Mouse (Mus musculus) embryonic facial prominence, embryonic 12.5 days (tissue): ENCODE measurements around the gene Golm1. TPM values are rescaled to one million over a fixed set of nuclear protein-coding genes. Genes with fewer than 3 reads are reported as not detected.

Experiments used
- ATAC-seq: fragments of 200-750 bp; cut with Nextera tagmentation; 2 replicates; pipeline ENCODE4 v1.8.0; 2017; ENCODE audit not compliant: insufficient number of reproducible peaks, insufficient read depth, low FRiP score, low TSS enrichment
- H3K27ac ChIP-seq: fragments of 300-500 bp; sonication (generic); 2 replicates; pipeline ENCODE4 v1.5.1; 2016; ENCODE audit warnings: mild to moderate bottlenecking
- H3K27me3 ChIP-seq: fragments of 300-500 bp; sonication (generic); 2 replicates; pipeline ENCODE4 v1.6.1; 2016; ENCODE audit warnings: mild to moderate bottlenecking, moderate library complexity
- H3K36me3 ChIP-seq: fragments of 300-500 bp; sonication (generic); 2 replicates; pipeline ENCODE4 v1.6.1; 2016; ENCODE audit warnings: mild to moderate bottlenecking
- H3K4me1 ChIP-seq: fragments of 300-500 bp; sonication (generic); 2 replicates; pipeline ENCODE4 v1.6.1; 2016
- H3K4me2 ChIP-seq: fragments of 300-500 bp; sonication (generic); replicated peaks from 2 replicates; pipeline ENCODE4 v1.6.1; 2016; ENCODE audit warnings: mild to moderate bottlenecking, moderate library complexity
- H3K4me3 ChIP-seq: fragments of 300-500 bp; sonication (generic); 2 replicates; pipeline ENCODE4 v1.5.1; 2016; ENCODE audit warnings: mild to moderate bottlenecking
- H3K9ac ChIP-seq: fragments of 300-500 bp; sonication (generic); 2 replicates; pipeline ENCODE4 v1.6.1; 2016; ENCODE audit warnings: mild to moderate bottlenecking, moderate library complexity
- H3K9me3 ChIP-seq: fragments of 300-500 bp; sonication (generic); 2 replicates; pipeline ENCODE4 v1.6.1; 2016; ENCODE audit warnings: mild to moderate bottlenecking, moderate library complexity
- WGBS: fragments of 180-500 bp; shearing (Covaris S2); methylation state at CpG from one replicate; pipeline ENCODE4 v1.1.7; 2016; 5-methylcytosine and 5-hydroxymethylcytosine counted together
- polyA plus RNA-seq: library from polyadenylated mRNA; unstranded; fragments of >200 nt; fragmentation: Nextera tagmentation; extraction: Ambion mirVana; gene quantifications from 2 replicates; pipeline ENCODE4 v1.2.1, GENCODE M21; 2016

Gene Golm1
- polyA plus RNA-seq, 1 experiment from 2014 or later: 62.6 TPM

DNA sequence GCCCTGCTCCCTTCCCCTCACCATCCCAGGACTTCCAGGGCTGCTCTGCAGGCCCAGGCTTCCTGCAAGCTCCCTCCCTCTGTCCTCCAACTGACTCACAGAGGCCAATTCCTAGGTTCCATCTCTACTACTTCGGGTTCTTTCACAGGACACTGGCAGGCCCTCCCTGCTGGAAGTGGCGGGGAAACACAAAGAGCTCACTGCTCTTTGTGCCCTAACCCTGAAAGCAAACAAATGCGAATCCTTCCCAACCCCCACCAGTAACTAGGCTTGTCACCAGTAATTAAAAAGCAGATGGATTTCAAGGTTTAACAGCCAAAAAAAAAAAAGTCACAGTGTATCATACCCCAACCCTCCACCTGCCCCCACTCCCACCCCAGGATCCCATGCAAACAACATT is 1.4 kb downstream of the Golm1 start:
- H3K4me1 ChIP-seq: peaks cover 11% of the 10 kb centered on the region
- peak overlapping the region; percentile 65; the same call in 1 of the 2 replicates for H3K27ac ChIP-seq
- WGBS: 6% methylated on average over 3 of the region's 3 CpGs
- peak overlapping the region; percentile 73 for H3K4me2 ChIP-seq
- peak overlapping the region; percentile 38; the same call in 1 of the 2 replicates for H3K9ac ChIP-seq
- no peaks in the 10 kb centered on the region for H3K9me3 ChIP-seq
- no peaks in the 10 kb centered on the region for H3K27me3 ChIP-seq
- ATAC-seq: no peak
- peak overlapping the region; percentile 67 for H3K4me3 ChIP-seq
- no peaks in the 10 kb centered on the region for H3K36me3 ChIP-seq

DNA sequence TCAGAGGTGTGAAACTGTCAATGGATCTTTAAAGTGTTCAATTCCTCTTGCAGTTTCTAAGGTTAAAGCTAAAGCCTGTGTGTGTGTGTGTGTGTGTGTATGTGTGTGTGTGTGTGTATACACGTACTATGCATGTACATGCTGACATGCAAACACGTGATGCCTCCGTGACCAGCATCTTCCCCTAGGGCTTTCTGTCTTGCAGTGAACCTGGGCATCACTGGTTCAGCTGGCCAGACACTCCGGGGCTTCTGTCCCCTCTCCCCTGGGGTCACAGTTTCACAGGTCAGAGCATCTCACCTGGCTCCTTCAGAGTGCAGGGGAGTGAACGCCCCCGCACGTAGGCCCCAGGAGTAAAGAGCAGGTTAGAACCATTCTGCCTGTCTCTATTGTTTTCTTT is 2.0 kb downstream of the Golm1 start:
- Histone ChIP-seq H3K4me1 (peaks cover 11% of the 10 kb centered on the region), H3K36me3 (no peaks in the 10 kb centered on the region), H3K9me3 (no peaks in the 10 kb centered on the region), H3K4me3 (no peak overlapping the region), H3K4me2 (peak overlapping the region; percentile 73), H3K9ac (peak overlapping the region; percentile 34; the same call in 1 of the 2 replicates), H3K27ac (no peak overlapping the region), H3K27me3 (no peaks in the 10 kb centered on the region)
- ATAC-seq: no peak
- 35% methylated on average over 7 of the region's 7 CpGs for WGBS

DNA sequence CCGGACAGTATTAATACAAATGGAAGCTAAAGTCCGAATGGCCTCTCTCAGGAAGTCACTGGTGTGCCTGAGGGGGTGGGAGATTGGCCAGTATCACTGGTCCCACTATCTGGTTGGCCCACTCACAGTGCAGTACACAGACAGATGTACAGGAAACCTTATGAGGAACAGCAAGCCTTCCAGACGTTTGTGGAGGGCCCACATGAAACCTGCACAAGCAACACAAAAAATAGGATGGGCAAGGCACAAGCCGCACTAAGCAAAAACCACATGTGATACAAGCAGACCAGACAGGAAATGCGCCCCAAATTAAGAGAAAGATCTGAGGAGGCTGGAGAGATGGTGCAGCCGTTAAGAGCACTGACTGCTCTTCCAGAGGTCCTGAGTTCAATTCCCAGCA is 3.4 kb downstream of the Golm1 start:
- H3K4me2 ChIP-seq: no peak overlapping the region
- no peak overlapping the region for H3K27ac ChIP-seq
- no peaks in the 10 kb centered on the region for H3K27me3 ChIP-seq
- H3K4me1 ChIP-seq: peaks cover 14% of the 10 kb centered on the region
- no peak for ATAC-seq
- H3K4me3 ChIP-seq: no peak overlapping the region
- H3K9me3 ChIP-seq: no peaks in the 10 kb centered on the region
- H3K9ac ChIP-seq: no peak overlapping the region
- no peaks in the 10 kb centered on the region for H3K36me3 ChIP-seq
- WGBS: 60% methylated on average over 6 of the region's 6 CpGs

DNA sequence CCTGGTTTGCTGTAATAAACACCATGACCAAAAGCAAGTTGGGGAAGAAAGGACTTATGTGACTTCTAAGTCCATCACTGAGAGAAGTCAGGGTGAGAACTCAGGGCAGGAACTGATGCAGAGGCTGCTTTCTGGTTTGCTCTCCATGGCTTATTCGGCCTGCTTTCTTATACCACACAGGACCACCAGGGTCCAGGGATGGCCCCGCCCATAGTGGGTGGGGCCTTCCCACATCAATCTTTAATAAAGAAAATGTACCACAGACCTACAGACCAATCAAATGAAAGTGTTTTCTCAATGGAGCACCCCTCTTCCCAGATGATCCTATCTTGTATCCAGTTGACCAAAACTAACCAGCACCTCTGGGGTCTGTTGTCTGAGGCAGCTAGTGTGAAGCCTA is 4.1 kb downstream of the Golm1 start:
- H3K9ac ChIP-seq: no peak overlapping the region
- no peaks in the 10 kb centered on the region for H3K36me3 ChIP-seq
- WGBS: 70% methylated on average over 2 of the region's 2 CpGs
- no peak overlapping the region for H3K4me2 ChIP-seq
- H3K27ac ChIP-seq: no peak overlapping the region
- no peak overlapping the region for H3K4me3 ChIP-seq
- no peak for ATAC-seq
- H3K4me1 ChIP-seq: peaks cover 14% of the 10 kb centered on the region
- H3K9me3 ChIP-seq: no peaks in the 10 kb centered on the region
- no peaks in the 10 kb centered on the region for H3K27me3 ChIP-seq

DNA sequence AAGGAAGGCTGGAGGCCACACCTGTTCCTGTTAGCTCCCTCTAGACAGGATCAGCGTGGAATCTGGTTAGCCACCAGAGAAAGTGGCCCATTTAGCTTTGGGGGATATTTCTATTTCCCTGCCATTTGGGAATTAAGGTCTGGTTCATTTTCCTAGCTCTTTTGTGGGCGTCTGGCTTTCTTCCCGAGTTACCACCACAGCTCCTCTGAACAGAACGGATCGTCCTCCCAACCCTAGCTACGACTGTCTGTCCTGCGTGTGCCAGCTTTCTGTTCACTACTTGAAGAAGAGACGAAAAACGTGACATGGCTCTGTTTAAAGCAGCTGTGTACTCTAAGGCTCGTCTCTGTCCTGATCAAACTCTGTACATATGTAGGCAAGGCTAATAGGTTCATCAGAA is 5.7 kb downstream of the Golm1 start:
- Histone ChIP-seq H3K36me3 (peaks cover 5% of the 10 kb centered on the region), H3K9me3 (no peaks in the 10 kb centered on the region), H3K27me3 (no peaks in the 10 kb centered on the region), H3K27ac (no peak overlapping the region), H3K4me1 (peaks cover 14% of the 10 kb centered on the region), H3K9ac (no peak overlapping the region), H3K4me3 (no peak overlapping the region), H3K4me2 (no peak overlapping the region)
- 86% methylated on average over 10 of the region's 10 CpGs for WGBS
- ATAC-seq: no peak

DNA sequence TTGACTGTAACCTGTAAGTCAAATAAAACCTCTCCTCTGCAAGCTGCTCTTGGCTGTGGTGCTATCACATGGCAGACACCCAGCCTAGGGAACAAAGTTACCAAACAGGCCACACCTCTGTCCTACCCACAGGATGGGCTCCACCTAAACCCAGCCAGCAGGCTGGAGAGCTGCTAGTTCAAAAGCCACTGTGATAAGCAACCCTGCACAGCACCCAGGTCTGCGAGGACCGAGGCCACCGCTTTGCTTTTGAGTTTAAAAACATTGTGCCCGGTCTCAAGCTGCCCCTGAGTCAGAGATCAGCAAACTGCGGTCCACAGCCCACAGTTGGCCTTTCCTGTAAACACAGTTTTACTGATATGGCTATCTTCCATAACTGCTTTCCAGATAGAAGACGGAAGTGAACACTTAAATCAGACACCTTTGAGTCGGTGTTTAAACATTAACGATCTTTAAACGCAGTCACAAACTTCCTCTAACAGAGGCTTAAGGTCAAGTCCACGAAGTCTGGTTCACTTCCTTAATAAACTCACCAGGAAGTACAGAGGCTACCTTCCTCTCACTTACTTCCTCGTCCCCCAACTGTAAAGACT is 7.0 kb downstream of the Golm1 start:
- no peaks in the 10 kb centered on the region for H3K27me3 ChIP-seq
- H3K4me2 ChIP-seq: no peak overlapping the region
- no peak overlapping the region for H3K9ac ChIP-seq
- ATAC-seq: no peak
- H3K4me1 ChIP-seq: peaks cover 9% of the 10 kb centered on the region
- WGBS: 77% methylated on average over 11 of the region's 11 CpGs
- no peaks in the 10 kb centered on the region for H3K9me3 ChIP-seq
- H3K27ac ChIP-seq: peak overlapping the region; percentile 50
- peaks cover 18% of the 10 kb centered on the region for H3K36me3 ChIP-seq
- H3K4me3 ChIP-seq: no peak overlapping the region

DNA sequence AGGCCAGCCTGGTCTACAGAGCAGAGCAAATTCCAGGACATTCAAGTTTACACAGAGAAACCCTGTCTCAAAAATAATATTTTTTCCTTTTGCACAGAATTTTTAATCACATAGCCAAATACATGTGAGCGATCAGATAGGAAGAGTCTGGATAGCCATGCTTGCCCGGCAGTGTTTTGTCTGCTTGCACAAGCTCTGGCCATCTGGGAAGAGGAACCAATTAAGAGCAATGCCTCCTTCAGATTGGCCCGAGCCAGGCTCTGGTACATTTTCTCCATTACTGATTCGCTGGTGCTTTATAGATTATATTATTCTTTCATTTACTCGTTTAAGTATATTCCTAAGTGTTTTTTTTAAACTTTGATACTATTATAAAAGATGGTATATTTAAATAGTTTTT is 7.8 kb downstream of the Golm1 start:
- Histone ChIP-seq H3K4me3 (no peak overlapping the region), H3K4me2 (no peak overlapping the region), H3K36me3 (peaks cover 24% of the 10 kb centered on the region), H3K9me3 (no peaks in the 10 kb centered on the region), H3K4me1 (0 out of 2 replicates have a peak, but pooled peaks cover 3% of the 10 kb centered on the region), H3K27me3 (no peaks in the 10 kb centered on the region), H3K9ac (no peak overlapping the region), H3K27ac (no peak overlapping the region)
- ATAC-seq: no peak
- WGBS: 89% methylated on average over 5 of the region's 5 CpGs

DNA sequence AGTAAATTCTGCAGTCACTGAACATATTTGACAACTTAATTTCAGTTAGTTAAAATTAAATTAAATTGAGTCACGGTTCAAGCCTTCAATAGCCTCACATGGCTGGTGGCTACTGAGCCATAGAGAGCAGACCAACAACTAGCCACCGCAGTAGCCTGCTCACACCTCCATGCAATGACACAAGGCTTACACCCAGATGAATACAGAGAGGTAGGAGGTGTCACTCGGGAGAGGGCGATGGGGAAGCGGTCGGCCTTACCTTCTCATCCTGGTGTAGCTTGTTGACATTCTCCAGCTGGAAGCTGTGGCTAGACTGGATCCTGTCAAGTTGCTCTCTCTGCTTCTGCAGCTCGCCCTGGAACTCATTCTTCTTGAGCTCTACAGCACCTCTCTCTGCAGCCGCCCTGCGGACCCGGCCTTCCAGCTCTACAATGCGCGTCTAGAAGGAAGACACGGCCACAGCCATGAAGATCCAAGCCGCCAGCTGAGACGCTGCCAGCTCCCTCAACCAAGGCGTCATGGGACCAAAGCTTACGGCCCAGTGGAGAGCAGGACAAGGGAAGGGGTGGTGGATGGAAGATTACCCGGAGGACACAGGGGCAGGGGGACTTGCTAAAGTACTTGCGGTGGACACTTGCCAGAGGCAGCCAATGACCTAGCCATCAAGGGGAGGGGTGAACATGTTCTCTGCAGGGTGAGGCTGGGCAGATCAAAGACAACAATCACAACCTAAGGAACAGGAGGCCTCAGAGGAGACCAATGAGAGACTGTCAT is 11.5 kb downstream of the Golm1 start:
- peaks cover 43% of the 10 kb centered on the region for H3K36me3 ChIP-seq
- WGBS: 93% methylated on average over 19 of the region's 19 CpGs
- H3K4me3 ChIP-seq: no peak overlapping the region
- H3K27me3 ChIP-seq: no peaks in the 10 kb centered on the region
- no peak overlapping the region for H3K27ac ChIP-seq
- no peak overlapping the region for H3K9ac ChIP-seq
- H3K9me3 ChIP-seq: no peaks in the 10 kb centered on the region
- no peak overlapping the region for H3K4me2 ChIP-seq
- ATAC-seq: no peak
- H3K4me1 ChIP-seq: 0 out of 2 replicates have a peak, but pooled peaks cover 3% of the 10 kb centered on the region

DNA sequence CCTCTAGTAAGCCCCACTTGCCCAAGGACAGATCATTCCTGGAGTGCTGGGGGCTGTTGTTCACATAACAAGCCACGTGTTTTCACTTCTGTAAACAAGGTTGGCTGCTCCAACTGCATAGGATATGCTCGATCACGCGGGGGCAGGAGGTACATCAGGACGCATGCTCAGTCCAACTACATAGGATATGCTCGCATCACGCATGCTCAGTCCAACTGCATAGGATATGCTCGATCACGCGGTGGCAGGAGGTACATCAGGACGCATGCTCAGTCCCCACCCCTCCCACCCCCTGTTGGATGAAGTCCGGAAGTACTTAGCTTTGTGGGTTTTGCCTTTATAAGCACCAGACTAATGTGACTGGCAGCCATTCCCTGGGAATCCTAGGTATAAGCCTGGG is 13.6 kb downstream of the Golm1 start:
- no peak overlapping the region for H3K9ac ChIP-seq
- H3K36me3 ChIP-seq: peaks cover 51% of the 10 kb centered on the region
- H3K27me3 ChIP-seq: no peaks in the 10 kb centered on the region
- ATAC-seq: no peak
- 94% methylated on average over 12 of the region's 12 CpGs for WGBS
- no peak overlapping the region for H3K4me2 ChIP-seq
- H3K4me3 ChIP-seq: no peak overlapping the region
- H3K27ac ChIP-seq: no peak overlapping the region
- no peaks in the 10 kb centered on the region for H3K9me3 ChIP-seq
- H3K4me1 ChIP-seq: 0 out of 2 replicates have a peak, but pooled peaks cover under 1% of the 10 kb centered on the region

DNA sequence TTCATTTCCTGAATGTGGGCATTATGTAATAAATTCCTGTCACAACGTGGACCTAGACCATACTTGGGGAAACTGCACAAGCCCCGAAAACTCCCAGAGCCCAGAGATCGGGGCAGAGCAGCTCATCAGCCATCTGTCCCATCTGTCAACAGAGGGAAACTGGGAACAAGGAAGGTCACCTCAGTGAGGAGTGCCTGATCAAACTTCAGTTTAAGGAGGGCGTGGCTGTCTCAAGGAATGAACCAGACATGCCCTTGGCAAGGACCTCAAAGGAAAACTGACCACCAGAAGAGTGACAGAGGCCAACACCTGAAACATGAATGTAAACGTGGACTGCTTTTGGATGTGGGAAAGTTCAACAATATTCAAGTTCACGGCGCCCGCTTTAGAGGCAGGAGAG is 14.2 kb downstream of the Golm1 start:
- Histone ChIP-seq H3K9me3 (no peaks in the 10 kb centered on the region), H3K9ac (no peak overlapping the region), H3K4me2 (no peak overlapping the region), H3K4me1 (peaks cover 6% of the 10 kb centered on the region; the same call in 1 of the 2 replicates), H3K36me3 (peaks cover 51% of the 10 kb centered on the region), H3K4me3 (no peak overlapping the region), H3K27ac (no peak overlapping the region), H3K27me3 (no peaks in the 10 kb centered on the region)
- 93% methylated on average over 8 of the region's 8 CpGs for WGBS
- ATAC-seq: no peak

DNA sequence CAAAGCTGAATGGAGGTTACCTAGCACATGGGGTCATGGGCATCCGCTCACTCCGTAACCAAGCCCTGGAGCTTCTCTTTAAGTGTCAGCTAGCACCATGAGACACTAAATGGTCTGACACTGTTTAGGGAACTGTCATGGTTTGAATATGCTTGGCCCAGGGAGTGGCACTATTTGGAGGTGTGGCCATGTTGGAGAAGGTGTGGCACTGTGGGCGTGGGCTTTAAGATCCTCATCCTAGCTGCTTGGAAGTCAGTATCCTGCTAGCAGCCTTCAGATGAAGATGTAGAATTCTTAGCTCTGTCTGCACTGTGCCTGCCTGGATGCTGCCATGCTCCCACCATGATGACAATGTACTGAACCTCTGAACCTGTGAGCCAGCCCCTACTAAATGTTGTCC is 15.2 kb downstream of the Golm1 start:
- H3K36me3 ChIP-seq: peaks cover 55% of the 10 kb centered on the region
- no peaks in the 10 kb centered on the region for H3K27me3 ChIP-seq
- no peak for ATAC-seq

DNA sequence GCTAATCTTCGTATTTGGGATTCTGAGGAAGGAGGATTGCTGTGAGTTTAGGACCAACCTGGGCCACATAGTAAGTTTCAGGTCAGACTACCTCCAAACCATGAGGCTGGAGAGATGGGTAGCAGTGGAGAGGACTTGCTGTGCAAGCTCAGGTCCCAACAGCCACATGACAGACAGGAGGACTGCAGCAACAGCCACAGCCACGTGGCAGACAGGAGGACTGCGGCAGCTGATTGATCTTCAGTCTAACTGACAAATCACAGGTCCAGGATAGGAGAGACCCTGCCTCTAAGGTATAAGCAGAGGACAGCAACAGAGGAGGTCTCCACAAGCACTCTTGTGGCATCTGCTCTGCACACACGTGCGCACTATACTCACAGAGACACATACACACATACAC is 17.8 kb downstream of the Golm1 start:
- Histone ChIP-seq H3K27me3 (no peaks in the 10 kb centered on the region), H3K4me1 (peaks cover 7% of the 10 kb centered on the region; the same call in 1 of the 2 replicates), H3K4me2 (no peak overlapping the region), H3K9me3 (no peaks in the 10 kb centered on the region), H3K27ac (no peak overlapping the region), H3K36me3 (peaks cover 32% of the 10 kb centered on the region), H3K4me3 (no peak overlapping the region), H3K9ac (no peak overlapping the region)
- no peak for ATAC-seq
- WGBS: 88% methylated on average over 5 of the region's 5 CpGs

More for the DNA sequence above, 15.2 kb downstream of the Golm1 start:
- Histone ChIP-seq H3K27ac (no peak overlapping the region), H3K4me2 (no peak overlapping the region), H3K4me1 (peaks cover 7% of the 10 kb centered on the region; the same call in 1 of the 2 replicates), H3K4me3 (no peak overlapping the region), H3K9me3 (no peaks in the 10 kb centered on the region), H3K9ac (no peak overlapping the region)
- 96% methylated on average over 3 of the region's 3 CpGs for WGBS
